Mouse (Mus musculus) ES-E14 (cell line): ENCODE measurements around the gene Ghr. TPM values are rescaled to one million over a fixed set of nuclear protein-coding genes. Genes with fewer than 3 reads are reported as not detected.

Experiments used
- DNase-seq: peaks from one replicate; pipeline ENCODE4 v3.0.0-alpha.2; 2013; ENCODE audit warnings: low read depth, low spot score
- H3K27ac ChIP-seq: 2 replicates; pipeline ENCODE4 v1.5.1; 2012; ENCODE audit warnings: low read depth, mild to moderate bottlenecking, low read length, moderate library complexity, mixed read lengths; ENCODE audit not compliant: poor library complexity, insufficient read depth, severe bottlenecking
- H3K36me3 ChIP-seq: 2 replicates; pipeline ENCODE4 v1.6.1; 2012; ENCODE audit warnings: mild to moderate bottlenecking, low read length, moderate library complexity, mixed read lengths; ENCODE audit not compliant: control insufficient read depth, poor library complexity, insufficient read depth, severe bottlenecking
- H3K4me1 ChIP-seq, 2 experiments: fragments of 150-350 bp in 1 of 2; sonication (generic) in 1 of 2; 2 replicates each; pipeline ENCODE4 v1.6.1; 2012; ENCODE audit warnings: low read length in 2 of 2, mild to moderate bottlenecking in 1 of 2, mixed read lengths in 1 of 2; ENCODE audit not compliant: control insufficient read depth in 2 of 2, insufficient read depth in 2 of 2, poor library complexity in 1 of 2
- H3K4me3 ChIP-seq, 2 experiments: fragments of 150-350 bp in 1 of 2; sonication (generic) in 1 of 2; 2 replicates each; pipeline ENCODE4 v1.5.1; 2012; ENCODE audit warnings: low read length in 2 of 2, low read depth in 1 of 2, mild to moderate bottlenecking in 1 of 2, mixed read lengths in 1 of 2; ENCODE audit not compliant: insufficient read depth in 1 of 2, poor library complexity in 1 of 2, severe bottlenecking in 1 of 2
- H3K9ac ChIP-seq: 2 replicates; pipeline ENCODE4 v1.6.1; 2012; ENCODE audit warnings: low read depth, mild to moderate bottlenecking, low read length, mixed read lengths; ENCODE audit not compliant: poor library complexity, insufficient read depth, severe bottlenecking
- H3K9me3 ChIP-seq: fragments of 150-350 bp; sonication (generic); 2 replicates; pipeline ENCODE4 v1.6.1; 2012; ENCODE audit warnings: low read depth, mild to moderate bottlenecking, low read length; ENCODE audit not compliant: control insufficient read depth, insufficient read depth
- CHD2 ChIP-seq: IDR thresholded peaks from 2 replicates; pipeline ENCODE4 v1.6.1; 2014; ENCODE audit warnings: mild to moderate bottlenecking, low read depth, low read length, inconsistent platforms
- HCFC1 ChIP-seq: IDR thresholded peaks from 2 replicates; pipeline ENCODE4 v1.6.1; 2012; ENCODE audit warnings: low read length, inconsistent platforms, borderline replicate concordance; ENCODE audit not compliant: insufficient read depth
- MAFK ChIP-seq: IDR thresholded peaks from 2 replicates; pipeline ENCODE4 v1.6.1; 2014; ENCODE audit warnings: mild to moderate bottlenecking, low read depth, low read length, inconsistent platforms; ENCODE audit not compliant: insufficient read depth
- ZC3H11A ChIP-seq: IDR thresholded peaks from 2 replicates; pipeline ENCODE4 v1.6.1; 2012; ENCODE audit warnings: low read depth, mild to moderate bottlenecking, inconsistent platforms, low read length, borderline replicate concordance
- ZNF384 ChIP-seq: IDR thresholded peaks from 2 replicates; pipeline ENCODE4 v1.6.1; 2012; ENCODE audit warnings: low read depth, low read length, inconsistent platforms
- in situ Hi-C, 2 experiments: fragments of 600-800 bp; cut with MboI; formaldehyde crosslinking; loops; one replicate each; pipeline ENCODE4 v1.15.1; 2025; ENCODE audit warnings: low sequenced_read_pairs in 2 of 2, inconsistent platforms in 1 of 2; ENCODE audit not compliant: unreplicated experiment in 2 of 2
- total RNA-seq: library from RNA; depleted of rRNA; stranded (reverse); fragments of 300-350 nt; gene quantifications from 2 replicates; pipeline ENCODE4 v1.2.3, GENCODE M21; 2012

Gene Ghr
- total RNA-seq, 1 experiment, result 7.5 TPM

DNA sequence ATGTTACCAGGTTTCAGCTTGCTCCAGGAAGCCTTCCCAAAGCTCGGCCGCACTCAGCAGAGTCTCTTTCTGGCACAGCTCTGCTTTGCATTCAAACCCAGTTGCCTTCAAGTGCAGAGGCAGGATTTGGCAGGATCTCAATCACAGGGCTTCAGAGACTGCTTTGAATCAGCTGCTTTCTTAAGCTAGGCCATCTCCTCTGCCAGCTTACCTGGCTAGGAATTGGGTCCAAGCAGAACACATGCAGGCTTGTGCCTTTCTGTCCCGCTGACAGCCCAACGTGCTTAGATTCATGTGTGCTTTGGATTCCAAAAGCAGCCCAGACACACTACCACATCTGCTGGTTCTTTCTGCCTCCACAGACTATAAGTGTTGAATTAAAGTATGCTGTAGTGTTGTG is 238.7 kb downstream of the Ghr start:
- H3K36me3 ChIP-seq, result no peaks in the 10 kb centered on the region
- DNase-seq, result no peak
- H3K27ac ChIP-seq, result no peak overlapping the region
- no peaks in the 10 kb centered on the region for H3K9me3 ChIP-seq
- in situ Hi-C loops, result no loop called here
- H3K4me3 ChIP-seq, result no peak overlapping the region
- no peak overlapping the region for H3K9ac ChIP-seq
- no peak for TF ChIP-seq CHD2
- TF ChIP-seq MAFK, result no peak
- no peak for TF ChIP-seq ZC3H11A
- no peak for TF ChIP-seq ZNF384
- TF ChIP-seq HCFC1, result no peak
- H3K4me1 ChIP-seq, result no peaks in the 10 kb centered on the region

DNA sequence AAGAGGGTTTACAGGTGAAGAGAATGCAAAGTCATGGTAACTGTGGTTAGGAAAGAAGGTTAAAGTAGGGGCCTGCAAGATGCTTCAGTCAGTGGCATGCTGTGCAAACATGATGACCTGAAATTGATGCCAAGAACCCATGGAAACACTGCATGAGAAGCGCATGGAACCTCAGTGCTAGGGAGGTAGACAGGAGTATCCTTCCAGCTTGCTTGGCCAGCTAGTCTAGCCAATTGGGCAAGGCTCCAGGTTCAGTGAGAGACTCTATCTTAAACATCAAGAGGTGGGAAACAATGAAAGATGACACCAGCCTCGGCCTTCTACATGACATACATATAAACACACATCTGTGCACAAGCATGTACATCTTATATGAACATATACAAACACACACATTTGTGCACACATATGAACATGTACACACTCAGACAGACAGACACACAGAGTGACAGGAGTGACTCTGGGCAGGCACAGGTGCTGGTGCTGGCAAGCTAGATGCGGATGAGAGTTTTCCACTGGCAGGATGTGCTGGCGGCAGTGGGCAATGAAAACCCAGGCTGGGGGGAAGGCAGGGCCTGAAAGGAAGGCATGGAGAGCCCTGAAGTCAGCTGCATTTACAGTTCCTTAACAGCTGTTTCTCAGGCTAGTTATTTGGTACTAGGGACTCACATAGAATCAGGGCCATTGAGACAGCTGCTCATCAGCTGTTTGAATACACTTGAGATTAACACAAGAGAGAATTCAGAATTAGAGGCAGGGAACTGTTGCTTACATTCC is 241.3 kb downstream of the Ghr start:
- TF ChIP-seq MAFK (no peak), ZNF384 (no peak), ZC3H11A (no peak), HCFC1 (no peak)
- in situ Hi-C loops, result no loop called here
- Histone ChIP-seq H3K27ac (no peak overlapping the region), H3K4me3 (no peak overlapping the region), H3K4me1 (no peaks in the 10 kb centered on the region), H3K9me3 (no peaks in the 10 kb centered on the region), H3K36me3 (no peaks in the 10 kb centered on the region), H3K9ac (no peak overlapping the region)
- DNase-seq, result no peak

DNA sequence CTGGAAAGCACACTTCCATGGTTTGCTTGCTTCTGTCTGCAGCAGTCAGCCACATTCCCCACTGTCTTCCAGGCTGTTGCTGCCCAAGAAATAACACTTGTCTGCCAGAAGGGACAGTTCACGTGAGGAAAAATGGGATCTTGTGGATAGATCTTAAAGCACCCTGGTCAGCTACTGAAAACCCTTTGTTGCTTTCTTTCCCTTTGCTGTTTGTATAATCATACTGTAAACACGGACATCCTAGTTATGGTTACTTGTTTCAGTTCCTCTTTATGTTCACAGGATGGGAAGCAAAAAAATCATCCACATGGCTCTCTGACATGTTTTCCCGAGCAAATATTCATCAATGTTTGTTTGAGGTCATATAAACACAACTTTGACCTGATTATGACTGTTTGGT is 243.4 kb downstream of the Ghr start:
- TF ChIP-seq ZNF384 (no peak), MAFK (no peak), CHD2 (no peak), HCFC1 (no peak), ZC3H11A (no peak)
- in situ Hi-C loops, result no loop called here
- Histone ChIP-seq H3K9me3 (no peaks in the 10 kb centered on the region), H3K27ac (no peak overlapping the region), H3K9ac (no peak overlapping the region), H3K4me1 (no peaks in the 10 kb centered on the region), H3K4me3 (no peak overlapping the region), H3K36me3 (no peaks in the 10 kb centered on the region)
- no peak for DNase-seq

DNA sequence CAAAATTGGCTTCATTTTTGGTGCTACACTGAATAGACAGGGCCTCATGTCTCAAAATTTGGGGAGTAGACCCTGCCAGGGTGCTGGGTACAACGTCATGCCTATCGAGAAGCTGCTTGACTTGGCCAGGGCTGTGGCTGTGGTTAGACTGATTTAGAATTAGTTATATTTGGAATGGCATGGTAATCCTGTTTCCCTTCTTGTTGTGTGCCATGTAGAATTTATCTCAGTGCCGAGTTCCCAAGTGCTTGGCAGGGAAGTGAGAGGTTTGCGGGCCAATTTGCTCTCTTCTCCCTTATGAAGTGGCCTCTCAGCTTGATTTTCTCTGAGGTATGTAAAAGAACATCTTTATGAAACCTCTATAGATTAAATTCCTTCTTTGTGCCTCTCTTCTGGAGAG is 250.8 kb downstream of the Ghr start:
- Histone ChIP-seq H3K9ac (no peak overlapping the region), H3K9me3 (no peaks in the 10 kb centered on the region), H3K4me3 (no peak overlapping the region), H3K36me3 (no peaks in the 10 kb centered on the region), H3K27ac (no peak overlapping the region), H3K4me1 (no peaks in the 10 kb centered on the region)
- in situ Hi-C loops, result no loop called here
- TF ChIP-seq ZNF384, result no peak
- no peak for TF ChIP-seq ZC3H11A
- TF ChIP-seq MAFK, result no peak
- TF ChIP-seq HCFC1, result no peak
- TF ChIP-seq CHD2, result no peak
- DNase-seq, result no peak

DNA sequence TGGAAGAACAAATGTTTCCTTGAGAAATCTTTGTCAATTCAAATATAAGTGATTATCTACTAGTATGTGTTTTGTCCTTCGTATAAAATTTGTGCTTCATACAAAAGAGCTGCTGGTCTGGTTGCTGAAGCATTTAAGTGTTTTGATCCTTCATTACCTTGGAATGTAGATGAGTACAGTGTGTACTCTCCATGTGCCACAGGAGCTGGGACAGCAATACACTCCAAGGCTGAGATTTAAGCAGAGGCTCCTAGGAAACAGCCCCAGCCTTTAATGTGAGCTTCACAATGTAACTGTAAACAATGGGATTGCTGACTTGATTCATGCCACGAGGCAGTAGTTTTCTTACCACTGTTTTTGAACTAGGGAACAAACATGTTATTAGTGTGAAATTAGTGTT is 251.5 kb downstream of the Ghr start:
- no peak for TF ChIP-seq MAFK
- TF ChIP-seq CHD2, result no peak
- no peak for TF ChIP-seq ZC3H11A
- in situ Hi-C loops, result no loop called here
- H3K9ac ChIP-seq, result no peak overlapping the region
- no peak overlapping the region for H3K27ac ChIP-seq
- H3K9me3 ChIP-seq, result no peaks in the 10 kb centered on the region
- H3K36me3 ChIP-seq, result no peaks in the 10 kb centered on the region
- DNase-seq, result no peak
- no peaks in the 10 kb centered on the region for H3K4me1 ChIP-seq
- H3K4me3 ChIP-seq, result no peak overlapping the region
